Mouse (Mus musculus) midbrain, embryonic 15.5 days (tissue): Measurements from ENCODE around the gene Kmt2e. TPM values are rescaled to one million over a fixed set of nuclear protein-coding genes. Genes with fewer than 3 reads are reported as not detected.

ENCODE experiments used
- ATAC-seq: fragments of 200-750 bp; cut with Nextera tagmentation; replicated peaks from 2 replicates; pipeline ENCODE4 v1.8.0; 2017; ENCODE audit warnings: moderate TSS enrichment
- H3K27ac ChIP-seq: fragments of 300-500 bp; sonication (generic); 2 replicates; pipeline ENCODE4 v1.5.1; 2015; ENCODE audit warnings: mild to moderate bottlenecking, inconsistent platforms
- H3K27me3 ChIP-seq: fragments of 300-500 bp; sonication (generic); replicated peaks from 2 replicates; pipeline ENCODE4 v1.6.1; 2015; ENCODE audit warnings: inconsistent platforms
- H3K36me3 ChIP-seq: fragments of 300-500 bp; sonication (generic); replicated peaks from 2 replicates; pipeline ENCODE4 v1.6.1; 2015; ENCODE audit warnings: inconsistent platforms
- H3K4me1 ChIP-seq: fragments of 300-500 bp; sonication (generic); 2 replicates; pipeline ENCODE4 v1.6.1; 2015; ENCODE audit warnings: inconsistent platforms
- H3K4me2 ChIP-seq: fragments of 300-500 bp; sonication (generic); 2 replicates; pipeline ENCODE4 v1.6.1; 2015; ENCODE audit warnings: inconsistent platforms, mild to moderate bottlenecking, moderate library complexity
- H3K4me3 ChIP-seq: fragments of 300-500 bp; sonication (generic); 2 replicates; pipeline ENCODE4 v1.5.1; 2015; ENCODE audit warnings: mild to moderate bottlenecking, inconsistent platforms
- H3K9ac ChIP-seq: fragments of 300-500 bp; sonication (generic); 2 replicates; pipeline ENCODE4 v1.6.1; 2015; ENCODE audit warnings: mild to moderate bottlenecking, inconsistent platforms
- H3K9me3 ChIP-seq: fragments of 300-500 bp; sonication (generic); 2 replicates; pipeline ENCODE4 v1.6.1; 2016; ENCODE audit warnings: inconsistent platforms
- WGBS: fragments of 180-500 bp; shearing (Covaris S2); methylation state at CpG from one replicate; pipeline ENCODE4 v1.1.7; 2015; ENCODE audit warnings: mixed read lengths; 5-methylcytosine and 5-hydroxymethylcytosine counted together
- polyA plus RNA-seq: library from polyadenylated mRNA; unstranded; fragments of >200 nt; fragmentation: Nextera tagmentation; extraction: Ambion mirVana; gene quantifications from 2 replicates; pipeline ENCODE4 v1.2.1, GENCODE M21; 2015

Kmt2e gene
- 181 and 182 TPM in 2 replicates for polyA plus RNA-seq

DNA sequence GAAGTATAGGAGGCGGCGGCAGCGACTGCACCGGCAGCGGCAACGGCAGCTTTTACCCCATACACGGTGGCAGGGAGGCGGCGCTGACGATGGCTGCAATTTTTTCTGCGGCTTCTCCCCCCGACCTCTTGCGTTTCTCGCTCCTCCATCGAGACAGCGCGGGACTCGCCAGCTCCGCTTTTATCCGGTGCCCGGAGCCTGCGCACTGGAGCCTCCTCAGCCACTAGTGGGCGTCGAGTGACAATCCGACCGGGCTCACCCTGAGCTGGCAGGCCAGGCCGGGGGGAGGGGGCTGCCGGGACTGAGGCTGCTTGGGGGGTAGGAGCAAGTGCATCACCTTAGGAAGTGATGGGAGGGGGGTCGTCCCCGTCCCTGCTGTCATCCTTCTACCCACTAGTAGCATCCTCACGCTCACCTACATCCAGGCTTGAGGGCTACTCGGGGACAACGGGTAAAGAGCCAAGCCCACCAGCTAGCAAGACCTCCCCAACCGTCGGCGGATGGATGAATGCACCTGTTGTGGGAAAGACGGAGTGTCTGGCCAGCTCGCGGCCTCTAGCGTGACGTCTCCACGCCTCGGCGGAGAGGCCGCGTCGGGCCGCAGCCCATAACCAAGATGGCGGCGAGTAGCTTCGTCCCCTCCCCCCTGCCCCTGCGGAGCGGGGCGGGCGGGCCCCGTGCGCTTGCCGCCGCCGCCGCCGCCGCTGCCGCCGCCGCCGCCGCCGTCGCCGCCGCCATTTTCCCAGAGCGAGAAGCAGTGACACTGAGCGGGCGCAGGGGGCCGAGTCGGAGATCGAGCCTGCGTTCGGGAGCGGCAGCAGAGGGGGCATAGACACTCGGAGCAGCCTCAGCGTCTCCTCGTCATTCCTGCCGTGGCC is at the start of gene Kmt2e:
Kmt2e (plus strand) TSS at position 722 of the 878 bp plus-strand sequence.
- no peaks in the 10 kb centered on the region for H3K36me3 ChIP-seq
- H3K4me1 ChIP-seq: peaks cover 22% of the 10 kb centered on the region
- peak within 1 kb of the TSS; percentile 63 for H3K4me3 ChIP-seq
- H3K9ac ChIP-seq: peak within 1 kb of the TSS; percentile 94
- under 1% methylated on average over 78 of the region's 85 CpGs for WGBS
- no peaks in the 10 kb centered on the region for H3K9me3 ChIP-seq
- ATAC-seq: peak; percentile 88
- no peaks in the 10 kb centered on the region for H3K27me3 ChIP-seq
- peak within 1 kb of the TSS; percentile 99 for H3K27ac ChIP-seq
- peak within 1 kb of the TSS; percentile 80 for H3K4me2 ChIP-seq

DNA sequence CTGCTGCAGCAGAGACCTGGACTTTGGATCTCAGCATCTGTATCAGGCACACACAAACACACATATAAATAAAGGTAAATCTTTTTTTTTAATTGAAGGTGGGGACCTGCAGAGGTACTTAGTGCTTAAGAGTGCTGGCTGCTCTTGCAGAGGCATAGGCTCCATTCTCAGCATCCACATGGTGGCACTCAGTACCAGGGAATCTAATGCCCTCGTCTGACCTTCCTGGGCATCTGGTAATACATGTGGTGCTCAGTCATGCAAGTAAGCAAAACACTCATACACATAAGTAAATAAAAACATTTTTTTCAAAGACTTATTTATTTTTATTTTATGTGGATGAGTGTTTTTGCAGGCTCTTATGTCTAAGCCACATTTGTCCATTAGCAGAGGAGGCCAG is 49.1 kb upstream of the Kmt2e start:
- 85% methylated on average over 1 of the region's 1 CpGs for WGBS

GRCm38 (mm10) chr5:23385763-23386217 is 48.5 kb upstream of the Kmt2e start:
- Histone ChIP-seq H3K27ac (0 out of 2 replicates have a peak overlapping the region, but pooled peaks have one; percentile 17), H3K27me3 (no peaks in the 10 kb centered on the region), H3K4me2 (no peak overlapping the region; the same call in 1 of the 2 replicates), H3K36me3 (no peaks in the 10 kb centered on the region), H3K9ac (no peak overlapping the region), H3K4me1 (peaks cover 6% of the 10 kb centered on the region), H3K4me3 (no peak overlapping the region), H3K9me3 (no peaks in the 10 kb centered on the region)
- peak; percentile 57 for ATAC-seq
- 39% methylated on average over 5 of the region's 5 CpGs for WGBS

More for the DNA sequence above, 49.1 kb upstream of the Kmt2e start:
- no peak overlapping the region for H3K27ac ChIP-seq
- no peak overlapping the region for H3K4me3 ChIP-seq
- peaks cover 6% of the 10 kb centered on the region for H3K4me1 ChIP-seq
- no peaks in the 10 kb centered on the region for H3K9me3 ChIP-seq
- H3K36me3 ChIP-seq: no peaks in the 10 kb centered on the region
- no peak overlapping the region for H3K4me2 ChIP-seq
- no peak for ATAC-seq
- no peaks in the 10 kb centered on the region for H3K27me3 ChIP-seq
- no peak overlapping the region for H3K9ac ChIP-seq

DNA sequence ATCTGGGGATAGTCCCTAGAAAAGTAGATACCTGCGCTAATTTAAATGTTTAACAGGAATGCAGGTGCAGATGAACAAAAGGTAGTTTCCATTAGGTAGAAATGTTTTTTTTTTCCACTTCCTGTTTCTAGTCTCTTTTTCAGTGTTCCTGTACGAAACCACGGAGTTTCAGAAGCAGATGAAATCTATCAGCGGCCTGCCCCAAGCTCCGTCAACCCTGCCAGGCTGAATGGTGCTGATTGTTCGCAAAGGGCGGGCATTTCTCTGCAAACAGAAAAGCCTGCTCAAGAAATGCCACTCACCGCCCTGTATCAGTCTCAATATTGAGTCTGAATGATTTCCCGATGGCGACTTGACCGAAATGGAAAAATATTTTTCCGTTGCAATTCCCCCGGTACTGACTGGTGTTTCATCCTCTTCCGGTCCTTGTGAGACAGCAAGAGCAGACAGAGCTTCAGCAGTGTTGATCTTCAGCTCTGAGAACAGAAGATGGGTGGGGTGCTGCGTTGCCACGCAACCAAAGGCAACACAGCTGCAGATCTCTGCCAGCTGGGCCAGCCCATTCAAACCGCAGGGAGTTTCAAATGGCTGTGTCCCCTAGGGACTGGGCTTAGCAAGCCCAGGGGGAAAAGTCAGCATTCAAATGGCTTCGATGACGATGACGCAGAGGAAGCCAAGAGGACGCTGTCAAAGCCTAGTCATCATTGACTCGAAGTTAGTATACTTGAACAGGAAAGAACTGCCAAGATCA is 47.5 kb upstream of the Kmt2e start:
- ATAC-seq: peak; percentile 94
- 1% methylated on average over 22 of the region's 22 CpGs for WGBS
- no peaks in the 10 kb centered on the region for H3K9me3 ChIP-seq
- H3K4me2 ChIP-seq: peak overlapping the region; percentile 67
- no peaks in the 10 kb centered on the region for H3K36me3 ChIP-seq
- H3K27ac ChIP-seq: peak overlapping the region; percentile 88
- no peaks in the 10 kb centered on the region for H3K27me3 ChIP-seq
- peak overlapping the region; percentile 43 for H3K4me3 ChIP-seq
- peak overlapping the region; percentile 54 for H3K9ac ChIP-seq
- H3K4me1 ChIP-seq: peaks cover 6% of the 10 kb centered on the region

GRCm38 (mm10) chr5:23387313-23387666 is 47.0 kb upstream of the Kmt2e start:
- peak; percentile 41; the same call in 1 of the 2 replicates for ATAC-seq

DNA sequence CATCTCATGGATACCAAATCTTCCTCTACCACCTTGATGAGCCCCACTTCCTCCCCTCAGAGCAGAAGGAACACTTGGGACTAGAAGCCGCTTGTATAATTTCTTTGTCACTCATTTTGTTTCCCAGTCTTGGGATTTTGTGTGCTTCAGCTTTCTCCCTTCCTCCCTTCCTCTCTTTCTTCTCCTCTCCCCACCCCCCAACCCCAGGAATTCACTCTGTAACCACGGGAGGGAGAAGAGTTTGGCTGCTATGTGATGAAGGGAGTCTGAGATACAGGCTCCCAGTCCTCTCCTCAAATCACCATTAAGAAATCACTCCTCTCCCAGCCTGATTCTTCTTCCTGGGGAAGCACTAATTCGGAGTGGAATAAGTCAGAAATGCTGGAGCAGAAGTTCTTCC is 46.1 kb upstream of the Kmt2e start:
- no peak for ATAC-seq
- H3K4me2 ChIP-seq: no peak overlapping the region
- H3K27me3 ChIP-seq: no peaks in the 10 kb centered on the region
- H3K9ac ChIP-seq: no peak overlapping the region
- no peaks in the 10 kb centered on the region for H3K9me3 ChIP-seq
- H3K4me3 ChIP-seq: no peak overlapping the region
- no peak overlapping the region for H3K27ac ChIP-seq
- H3K4me1 ChIP-seq: peaks cover 6% of the 10 kb centered on the region
- 34% methylated on average over 3 of the region's 3 CpGs for WGBS
- H3K36me3 ChIP-seq: no peaks in the 10 kb centered on the region

More at GRCm38 (mm10) chr5:23387313-23387666, 47.0 kb upstream of the Kmt2e start:
- peak overlapping the region; percentile 88 for H3K27ac ChIP-seq
- H3K9me3 ChIP-seq: no peaks in the 10 kb centered on the region
- H3K4me2 ChIP-seq: peak overlapping the region; percentile 67
- H3K9ac ChIP-seq: no peak overlapping the region
- H3K27me3 ChIP-seq: no peaks in the 10 kb centered on the region
- H3K4me3 ChIP-seq: peak overlapping the region; percentile 43; the same call in 1 of the 2 replicates
- 51% methylated on average over 2 of the region's 2 CpGs for WGBS
- H3K4me1 ChIP-seq: peaks cover 6% of the 10 kb centered on the region
- no peaks in the 10 kb centered on the region for H3K36me3 ChIP-seq

DNA sequence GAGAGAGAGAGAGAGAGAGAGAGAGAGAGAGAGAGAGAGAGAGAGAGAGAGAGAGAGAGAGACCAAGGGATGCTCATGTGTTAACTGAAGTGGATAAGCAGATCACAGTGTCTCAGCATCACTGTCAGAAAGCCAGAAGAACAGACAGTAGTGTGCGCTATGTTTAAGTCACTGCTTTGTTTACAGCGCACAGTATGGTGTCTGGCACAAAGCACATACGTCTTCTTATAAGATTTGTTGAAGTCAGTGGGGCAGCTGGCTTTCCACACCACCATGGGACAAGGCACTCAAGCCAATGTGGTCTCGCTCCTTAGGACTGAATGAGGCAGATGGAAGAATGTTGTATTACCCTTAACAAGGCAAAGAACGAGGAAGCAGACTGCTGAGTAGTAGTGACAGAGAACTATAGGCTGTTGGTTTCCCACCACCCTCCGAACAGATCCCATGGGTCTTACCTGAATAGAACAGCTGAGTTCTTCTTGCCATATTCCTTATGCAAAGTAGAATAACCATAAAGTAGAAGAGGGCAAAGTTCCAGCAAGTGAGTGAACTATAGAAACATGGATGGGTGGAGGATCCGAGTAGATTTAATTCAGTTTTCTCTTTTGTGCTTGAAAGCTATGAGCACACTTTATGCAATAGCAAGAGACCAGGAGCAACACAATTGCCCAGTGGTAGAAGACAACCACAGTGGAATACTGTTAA is 44.5 kb upstream of the Kmt2e start:
- Histone ChIP-seq H3K27ac (no peak overlapping the region), H3K9me3 (no peaks in the 10 kb centered on the region), H3K27me3 (no peaks in the 10 kb centered on the region), H3K4me2 (no peak overlapping the region), H3K4me3 (no peak overlapping the region), H3K9ac (no peak overlapping the region), H3K36me3 (no peaks in the 10 kb centered on the region), H3K4me1 (peaks cover 6% of the 10 kb centered on the region)
- ATAC-seq: no peak
- WGBS: 82% methylated on average over 7 of the region's 7 CpGs

GRCm38 (mm10) chr5:23391714-23392113 is 42.5 kb upstream of the Kmt2e start:
- 91% methylated on average over 7 of the region's 7 CpGs for WGBS
- H3K36me3 ChIP-seq: no peaks in the 10 kb centered on the region
- H3K9ac ChIP-seq: no peak overlapping the region
- H3K27ac ChIP-seq: no peak overlapping the region
- H3K9me3 ChIP-seq: no peaks in the 10 kb centered on the region
- H3K4me1 ChIP-seq: no peaks in the 10 kb centered on the region
- H3K4me2 ChIP-seq: no peak overlapping the region
- no peak overlapping the region for H3K4me3 ChIP-seq
- ATAC-seq: no peak
- H3K27me3 ChIP-seq: no peaks in the 10 kb centered on the region

GRCm38 (mm10) chr5:23393870-23394269 is 40.4 kb upstream of the Kmt2e start:
- Histone ChIP-seq H3K36me3 (no peaks in the 10 kb centered on the region), H3K9ac (no peak overlapping the region), H3K27me3 (no peaks in the 10 kb centered on the region), H3K4me1 (no peaks in the 10 kb centered on the region), H3K9me3 (no peaks in the 10 kb centered on the region), H3K4me3 (no peak overlapping the region), H3K27ac (no peak overlapping the region), H3K4me2 (no peak overlapping the region)
- no peak for ATAC-seq
- WGBS: 92% methylated on average over 5 of the region's 5 CpGs

GRCm38 (mm10) chr5:23394366-23395145 is 39.7 kb upstream of the Kmt2e start:
- Histone ChIP-seq H3K27ac (no peak overlapping the region), H3K36me3 (no peaks in the 10 kb centered on the region), H3K4me3 (no peak overlapping the region), H3K9me3 (no peaks in the 10 kb centered on the region), H3K4me1 (no peaks in the 10 kb centered on the region), H3K9ac (no peak overlapping the region), H3K4me2 (no peak overlapping the region), H3K27me3 (no peaks in the 10 kb centered on the region)
- no peak for ATAC-seq
- 71% methylated on average over 3 of the region's 3 CpGs for WGBS

- H3K4me2 ChIP-seq: no peak overlapping the region
- H3K4me3 ChIP-seq: no peak overlapping the region
- no peaks in the 10 kb centered on the region for H3K36me3 ChIP-seq
- ATAC-seq: no peak
- no peaks in the 10 kb centered on the region for H3K27me3 ChIP-seq
- no peak overlapping the region for H3K27ac ChIP-seq
- 84% methylated on average over 3 of the region's 3 CpGs for WGBS
- no peaks in the 10 kb centered on the region for H3K9me3 ChIP-seq
- H3K4me1 ChIP-seq: no peaks in the 10 kb centered on the region
- H3K9ac ChIP-seq: no peak overlapping the region
Measured at GRCm38 (mm10) chr5:23395721-23396120, 38.5 kb upstream of the Kmt2e start.
